Mouse (Mus musculus): ENCODE measurements at regions not wholly inside any gene's neighbourhood (a gene's known extent, or its start where the extent isn't known, plus 50 kb on each side); places are given as distances from the start of the nearest gene placed in this dataset.
A peak's percentile ranks its signal among the peaks of the same experiment; 100 is the strongest.

GRCm38 (mm10) chr17:91225916-91226315 is 133.0 kb upstream of the Nrxn1 start:
- no peak for DNase-seq

DNA sequence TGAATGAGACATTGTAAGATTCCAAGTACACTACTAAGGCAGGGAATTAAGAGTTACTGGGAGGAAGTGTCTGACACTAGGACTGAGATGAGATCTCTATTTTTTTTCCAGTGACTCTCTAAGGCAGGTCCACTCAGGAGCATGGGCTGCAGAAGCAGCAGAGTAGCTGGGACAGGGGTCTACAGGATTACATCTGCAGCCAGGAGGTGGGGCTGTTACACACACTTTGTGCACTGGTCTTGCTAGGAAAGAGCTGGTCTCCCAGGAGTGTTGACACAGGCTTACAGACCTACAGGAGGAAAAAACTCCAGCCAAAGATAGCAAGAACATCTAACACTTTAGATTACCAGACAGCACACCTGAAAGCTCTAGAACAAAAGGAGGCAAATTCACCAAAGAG is 123.6 kb upstream of the Nrxn1 start:
- DNase-seq: peak; percentile 36 to 58

- DNase-seq: no peak
Measured at GRCm38 (mm10) chr17:91182574-91182973, 89.7 kb upstream of the Nrxn1 start.

- no peak for DNase-seq
Measured at GRCm38 (mm10) chr17:91161834-91162233, 69.0 kb upstream of the Nrxn1 start.
